Mouse (Mus musculus) NIH3T3 (cell line): ENCODE results near the gene Cpox.

ENCODE experiments used
- DNase-seq: peaks from one replicate; pipeline ENCODE4 v3.0.0-alpha.2; 2012; ENCODE audit warnings: low read depth

Cpox gene

DNA sequence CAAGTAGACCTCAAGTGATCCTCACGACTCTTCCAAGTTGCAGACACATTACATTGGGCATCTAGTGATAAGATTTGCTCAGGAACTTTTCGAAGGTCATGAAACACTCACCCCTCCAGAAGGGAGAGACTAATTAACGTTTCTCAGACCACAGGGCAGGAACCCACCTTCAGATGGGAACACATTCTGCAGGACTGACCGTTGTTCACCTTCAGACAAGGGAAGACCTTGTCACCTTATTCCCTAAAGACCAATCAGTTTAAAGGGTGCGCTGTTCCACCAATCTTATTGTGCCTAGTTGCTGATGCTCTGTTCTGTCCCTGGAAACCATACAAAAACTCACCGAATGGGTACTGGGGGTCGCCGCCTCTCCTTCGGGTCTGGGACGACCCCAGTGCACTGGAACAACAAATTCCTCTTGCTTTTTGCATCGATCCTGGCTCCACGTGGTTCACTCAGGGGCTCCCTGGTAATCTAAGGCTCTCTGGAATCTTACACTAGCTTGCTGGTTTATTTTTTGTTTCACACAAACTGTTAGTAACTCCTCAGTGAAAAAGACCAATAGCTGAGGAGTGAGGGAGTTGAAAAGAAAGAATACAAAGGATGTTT is 30.8 kb downstream of the Cpox start:
- no peak for DNase-seq

DNA sequence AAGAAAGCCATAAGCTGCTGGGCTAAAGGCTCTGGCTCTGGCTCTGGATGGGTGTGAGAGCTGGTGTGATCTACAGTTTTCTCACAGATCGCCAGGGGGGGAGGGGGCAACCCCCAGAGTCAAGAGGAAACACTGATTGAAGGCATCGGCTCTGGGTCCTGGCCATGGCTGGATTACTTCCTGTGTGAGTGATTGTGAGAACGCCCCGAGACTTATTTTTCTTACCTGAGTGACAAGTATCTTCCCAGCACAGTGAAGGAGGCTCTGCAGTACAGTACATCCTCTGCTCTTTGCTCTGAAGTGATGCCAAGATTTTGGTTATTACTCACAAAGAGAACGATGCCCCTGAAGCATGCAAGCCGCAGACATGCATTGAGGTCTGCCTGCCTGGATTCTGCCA is 31.7 kb downstream of the Cpox start:
- DNase-seq: peak; percentile 19

DNA sequence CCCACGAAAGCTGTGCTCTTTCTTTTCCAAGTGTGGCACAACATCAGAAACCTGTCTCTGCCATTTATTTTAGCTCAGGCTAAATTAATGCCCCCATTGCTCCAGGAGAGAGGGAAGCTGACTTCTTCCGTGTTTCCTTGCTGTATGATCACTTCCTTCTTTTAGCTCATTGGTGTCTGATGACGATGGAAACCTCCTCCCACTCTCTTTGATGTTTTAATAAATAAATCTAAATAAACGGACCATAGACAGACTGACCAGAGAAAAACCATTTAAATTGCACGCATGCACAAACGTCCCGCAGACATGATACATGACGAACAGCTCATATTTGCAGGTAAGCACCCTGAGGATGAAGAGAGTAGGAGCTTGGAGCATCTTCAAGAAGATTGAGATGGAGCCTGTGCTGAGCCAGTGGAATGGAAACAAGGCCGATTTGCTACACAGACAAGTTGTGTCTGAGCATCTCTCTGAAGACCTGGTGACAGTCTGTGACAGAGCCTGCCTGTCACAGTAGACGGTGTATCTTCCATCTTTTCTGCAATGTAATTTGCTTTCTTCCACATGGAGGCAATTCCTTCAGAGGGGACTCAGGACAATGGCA is 32.3 kb downstream of the Cpox start:
- DNase-seq: no peak

DNA sequence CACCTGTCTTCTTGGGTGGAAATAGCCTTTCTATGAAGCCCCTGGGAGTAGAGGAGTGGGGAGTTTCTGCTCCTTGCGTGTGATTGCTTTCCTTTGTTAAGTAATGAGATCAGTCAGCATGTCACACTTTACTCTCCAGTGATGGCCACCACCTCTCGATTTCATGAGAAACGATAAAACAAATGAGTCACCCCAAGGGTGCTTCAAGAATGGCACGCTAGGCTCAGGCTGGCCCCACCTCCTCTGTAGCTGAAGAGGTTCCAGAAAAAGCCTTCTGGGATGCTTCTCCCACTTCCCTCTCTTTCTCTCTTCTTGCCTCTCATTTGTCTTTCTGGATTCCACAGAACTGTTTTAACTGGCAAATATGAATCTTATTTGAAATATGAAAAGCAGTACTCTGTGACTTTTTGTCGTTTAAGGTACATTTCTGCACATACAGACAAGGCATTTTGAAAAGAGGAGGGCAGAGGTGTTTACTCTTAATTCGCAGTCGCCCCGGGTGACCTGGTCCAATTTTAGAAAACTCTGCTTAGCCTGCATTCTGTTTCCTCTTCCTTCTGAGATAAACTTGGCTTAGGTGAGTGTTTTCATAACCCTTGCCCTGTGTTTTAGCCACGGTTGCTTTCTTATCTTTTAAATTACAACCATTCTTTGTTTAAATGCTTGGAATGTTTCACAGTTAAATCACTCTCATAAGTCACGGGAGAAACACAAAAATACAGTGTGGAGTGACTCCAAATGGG is 33.5 kb downstream of the Cpox start:
- peak; percentile 59 for DNase-seq

DNA sequence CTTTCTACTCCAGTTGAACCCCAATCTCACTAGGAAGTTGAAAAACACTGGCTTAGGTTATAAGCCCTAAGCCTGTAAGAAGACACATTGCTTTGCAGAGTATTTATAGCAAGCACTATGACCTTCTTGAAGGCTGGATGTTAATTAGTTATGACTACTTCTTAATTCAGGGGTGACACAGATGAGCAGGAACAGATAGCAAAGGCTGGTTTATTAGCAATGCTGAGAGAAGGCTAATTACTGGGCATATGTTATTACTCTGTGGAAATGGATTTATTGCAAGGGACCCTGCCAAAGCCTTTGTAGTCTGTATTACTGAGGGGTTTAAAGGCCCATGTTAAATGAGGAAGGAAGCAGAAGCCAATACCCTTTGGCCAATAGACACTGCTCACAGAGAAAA is 34.9 kb downstream of the Cpox start:
- DNase-seq: no peak

DNA sequence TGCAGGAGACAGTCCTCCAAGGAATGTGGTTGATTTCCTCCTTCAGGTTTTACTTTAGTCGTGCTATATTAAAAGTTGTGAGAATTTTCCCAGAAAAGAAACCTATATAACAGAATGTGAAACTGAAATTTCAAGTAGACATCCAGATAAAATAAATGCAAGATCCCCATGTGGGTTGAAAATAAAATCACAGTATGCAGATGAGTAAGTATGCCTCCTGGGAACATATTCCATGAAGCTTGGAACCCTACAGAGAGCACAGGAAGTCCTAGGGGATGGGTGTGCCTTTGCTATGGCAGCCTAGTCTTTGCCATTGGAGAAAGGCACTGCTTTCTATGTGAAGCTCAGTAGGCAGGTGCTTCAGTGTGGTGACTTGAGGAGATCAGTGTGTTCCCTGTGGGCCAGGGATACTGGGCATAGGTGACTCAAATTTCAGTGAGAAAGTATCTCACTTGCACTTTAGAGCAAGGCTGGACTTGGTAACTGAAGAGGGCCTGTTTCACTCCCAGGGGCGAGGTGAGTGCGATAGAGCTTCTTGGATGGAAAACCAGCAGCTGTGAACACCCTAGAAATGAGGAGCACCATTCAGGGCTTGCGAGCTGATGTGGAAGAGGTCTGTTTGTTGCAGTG is 37.3 kb downstream of the Cpox start:
- no peak for DNase-seq

DNA sequence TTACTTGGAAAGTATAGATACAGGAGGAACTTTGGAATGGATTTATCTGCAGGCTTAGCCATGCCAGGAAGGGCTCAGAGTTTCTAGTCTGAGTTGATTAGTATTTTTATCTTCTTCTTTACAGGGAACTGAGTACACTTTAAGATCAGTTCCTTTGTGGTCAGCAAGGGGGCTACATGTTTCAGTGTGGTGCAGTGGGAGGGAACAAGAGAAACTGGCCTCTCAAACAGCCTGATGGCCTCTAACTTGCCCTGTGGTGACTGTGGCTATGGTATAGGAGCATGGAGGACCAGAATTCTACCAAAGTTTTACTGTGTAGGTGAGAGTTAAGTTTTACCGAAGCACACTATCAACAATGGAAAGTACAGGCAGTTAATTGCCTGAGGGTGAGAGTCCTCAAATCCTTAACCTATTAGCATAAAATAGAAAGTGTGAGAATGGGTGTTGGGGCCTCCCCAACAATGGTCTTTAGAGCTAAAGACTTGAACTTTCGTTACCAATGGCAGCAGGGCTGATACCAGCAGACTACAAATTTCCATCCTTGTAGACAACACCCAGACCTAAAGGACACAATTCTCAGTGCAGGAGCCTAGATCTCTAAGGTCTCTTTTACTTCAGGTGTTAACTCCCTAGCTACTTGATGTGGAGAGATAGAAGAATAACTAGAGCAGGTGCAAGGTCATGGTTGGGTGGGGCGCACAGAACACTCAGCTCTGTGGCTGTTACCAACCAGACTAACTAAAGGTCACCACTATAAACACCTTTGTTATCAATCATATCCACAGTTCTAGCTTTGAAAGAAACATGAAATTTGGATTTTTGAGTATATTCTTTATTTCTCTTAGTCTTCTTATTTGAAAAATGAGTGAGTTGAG is 38.7 kb downstream of the Cpox start:
- no peak for DNase-seq

DNA sequence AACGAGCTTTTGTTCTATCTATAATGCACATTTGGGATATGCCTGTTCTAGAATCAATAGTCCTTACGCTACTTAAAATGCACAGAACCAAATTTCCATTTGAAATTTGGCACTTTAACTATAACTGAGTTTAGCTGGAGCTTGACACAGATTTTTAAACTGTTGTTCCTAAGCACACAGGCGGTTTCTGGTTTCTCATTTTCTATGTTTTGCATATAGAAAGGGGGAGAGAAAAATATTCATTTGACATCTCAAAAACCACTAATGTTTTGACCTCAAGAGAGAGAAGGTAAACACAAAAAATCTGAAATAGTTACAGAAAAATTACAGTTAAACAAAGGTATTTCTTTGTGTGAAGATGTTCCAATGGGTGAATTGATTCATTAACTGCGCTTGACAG is 39.4 kb downstream of the Cpox start:
- no peak for DNase-seq

DNA sequence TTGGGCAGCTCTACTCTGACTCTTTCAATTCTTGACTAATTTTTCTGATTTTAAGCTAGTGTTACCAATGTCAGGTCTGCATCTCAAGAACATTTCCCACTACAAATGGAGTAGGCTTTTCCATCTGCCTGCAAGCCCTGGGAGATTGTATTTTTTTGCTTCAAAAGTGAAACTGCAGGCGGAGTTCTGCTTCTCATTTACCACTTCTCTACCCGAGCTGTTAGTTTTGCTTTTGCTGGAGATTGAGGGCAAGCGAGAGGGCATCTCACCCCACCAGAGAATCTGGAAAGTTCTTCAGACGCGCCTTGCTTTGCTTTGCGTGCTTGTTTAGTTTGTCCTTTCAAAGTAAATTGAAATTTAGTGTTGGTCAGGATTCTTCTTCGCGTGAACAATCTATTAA is 42.1 kb downstream of the Cpox start:
- peak; percentile 33 for DNase-seq

DNA sequence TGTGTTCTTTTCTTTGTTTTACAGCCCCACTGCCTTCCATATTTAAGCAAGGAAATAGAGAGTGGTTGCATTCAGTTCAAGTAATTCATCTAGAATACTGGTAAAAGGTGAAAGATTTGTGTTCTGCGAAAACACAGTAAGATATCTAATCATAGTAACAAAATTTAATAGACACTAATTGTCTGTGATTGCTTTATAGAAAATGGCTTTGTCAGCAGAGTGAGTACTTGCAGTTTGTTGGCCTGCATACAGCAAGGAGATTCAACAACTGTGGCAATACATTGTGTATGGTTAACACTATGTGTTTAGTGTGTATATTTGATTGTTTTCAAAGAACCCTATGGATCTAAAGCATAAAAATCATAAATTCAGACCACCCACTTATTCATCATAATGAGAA is 43.0 kb downstream of the Cpox start:
- DNase-seq: no peak

DNA sequence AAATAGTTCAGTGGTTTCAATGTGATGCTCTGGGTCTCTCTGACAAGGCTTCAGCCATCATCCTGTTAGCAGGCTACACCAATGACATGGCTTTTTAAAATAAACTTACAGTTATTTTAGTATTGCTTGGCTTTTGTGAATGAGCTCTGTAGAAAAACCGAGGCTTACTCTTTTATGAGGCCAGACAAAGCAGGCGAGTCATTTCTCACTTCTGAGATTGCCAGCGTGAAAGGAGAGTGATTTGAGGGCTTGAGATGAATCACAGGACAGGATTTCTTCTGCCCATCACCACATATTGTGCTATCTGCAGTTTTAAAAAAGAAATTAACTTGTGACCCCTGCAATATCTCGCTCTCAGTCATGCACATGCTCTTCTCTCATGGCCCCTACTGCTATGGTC is 44.9 kb downstream of the Cpox start:
- peak; percentile 11 for DNase-seq

DNA sequence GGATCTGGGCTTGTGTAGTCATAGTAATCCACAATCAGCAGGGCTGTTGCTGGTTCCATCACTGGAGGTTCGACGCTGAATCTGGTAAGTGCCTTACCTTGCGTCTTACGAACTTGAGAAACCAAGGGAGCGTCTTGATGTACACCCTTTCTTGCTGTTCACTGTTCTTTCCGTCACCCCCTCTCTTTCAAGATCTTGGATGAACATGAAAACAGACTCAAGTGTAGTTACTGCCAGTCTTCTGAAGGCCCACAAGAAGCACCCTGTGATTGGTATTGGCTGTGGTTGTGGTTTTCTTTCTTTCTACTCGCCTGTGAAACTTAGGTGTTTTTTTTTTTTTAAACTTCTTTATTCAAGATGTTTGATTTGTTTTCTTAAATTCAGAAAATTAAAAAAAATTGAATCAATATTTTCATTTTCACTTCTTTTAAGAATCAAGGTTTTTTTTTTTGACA is 48.6 kb downstream of the Cpox start, which contains the start of gene Gpr15:
Gene Gpr15 (minus strand): TSS at position 405 of the 455 bp plus-strand sequence.
- DNase-seq: no peak

DNA sequence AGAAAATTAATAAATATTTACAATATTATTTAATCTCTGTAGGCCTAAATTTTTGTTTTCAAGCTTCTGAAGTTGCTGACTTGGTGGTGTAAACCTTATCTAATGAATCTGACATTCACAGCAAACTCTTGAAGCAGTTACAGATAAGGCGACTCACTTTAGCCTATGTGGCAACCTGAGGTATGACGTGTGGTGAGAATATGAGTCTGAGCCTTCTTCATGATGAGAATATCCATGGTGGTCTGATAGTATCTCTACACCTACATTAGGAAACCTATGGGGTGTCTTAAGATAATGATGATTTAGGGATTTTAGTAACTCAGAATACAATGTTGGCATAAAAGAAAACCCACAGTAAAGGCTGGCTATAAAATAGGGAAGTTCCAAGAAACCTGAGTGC is 52.2 kb downstream of the Cpox start:
- DNase-seq: no peak

DNA sequence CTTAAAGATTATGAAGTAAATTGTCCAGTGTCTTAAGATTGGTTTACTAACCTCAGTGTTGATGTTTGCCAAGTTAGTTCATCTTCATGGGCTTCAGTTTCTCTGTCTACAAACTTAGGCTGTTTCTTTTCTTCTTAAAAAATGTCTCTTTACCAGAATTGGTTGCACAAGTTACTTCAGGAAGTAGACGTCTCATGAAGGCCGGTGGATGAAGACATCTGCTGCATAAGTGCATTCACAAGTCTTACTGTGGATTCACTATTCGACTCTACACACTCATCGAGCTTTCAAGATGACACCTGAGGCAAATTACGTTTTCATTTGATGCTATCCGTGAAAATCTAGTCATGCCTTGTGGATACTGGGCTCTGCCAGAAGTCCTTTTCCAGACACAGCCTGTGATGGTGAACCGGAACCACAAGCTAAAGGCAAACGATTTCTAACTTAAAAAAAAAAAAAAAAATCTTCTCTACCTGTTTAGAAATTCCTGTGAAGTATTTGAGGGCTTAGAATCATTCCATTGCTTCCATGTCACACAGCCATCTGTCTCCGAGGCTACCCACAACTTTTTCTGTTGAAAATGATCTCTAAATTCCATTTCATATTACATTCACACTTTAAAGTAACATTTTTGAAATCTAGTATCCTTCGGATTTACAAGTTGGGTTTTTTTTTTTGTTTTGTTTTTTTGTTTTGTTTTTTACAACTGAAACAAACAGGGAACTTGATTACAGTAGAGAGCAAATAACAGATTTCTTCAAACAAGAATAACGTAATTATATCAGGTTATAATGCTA is 56.8 kb downstream of the Cpox start:
- DNase-seq: no peak

DNA sequence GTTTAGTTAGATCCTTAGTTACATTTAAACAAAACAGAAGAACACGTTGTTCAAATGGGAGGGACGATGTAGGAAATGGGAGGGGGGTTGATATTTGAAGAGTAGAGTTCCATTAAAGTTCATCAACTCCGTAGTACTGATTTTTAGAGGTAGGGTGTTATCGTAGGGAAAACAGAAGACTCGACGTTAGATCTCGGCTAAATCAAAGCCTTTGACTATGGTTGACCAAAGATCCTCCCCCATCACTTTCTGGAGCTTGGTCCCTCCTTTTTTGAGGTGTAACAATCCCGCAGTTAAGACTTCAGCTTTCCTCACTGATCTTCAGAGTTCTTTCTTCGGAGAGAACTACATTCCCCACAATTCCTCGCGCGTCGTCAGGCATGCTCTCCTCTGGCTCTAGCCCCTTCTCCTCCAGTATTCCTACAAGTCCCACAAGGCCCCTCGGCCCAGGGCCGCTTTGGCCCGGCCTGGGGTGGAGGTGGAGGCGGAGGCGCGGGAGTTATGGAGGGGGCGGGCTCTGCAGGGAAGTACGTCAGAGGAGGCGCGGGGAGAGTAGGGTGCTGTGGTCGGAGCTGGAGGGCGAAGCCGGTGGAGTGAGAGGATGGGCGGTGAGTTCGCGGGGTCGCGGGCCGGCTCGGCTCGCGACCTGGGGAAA is 57.5 kb downstream of the Cpox start, which contains the start of gene Cldnd1:
Gene Cldnd1 (plus strand): TSS at position 434 of the 655 bp plus-strand sequence.
- peak; percentile 97 for DNase-seq

DNA sequence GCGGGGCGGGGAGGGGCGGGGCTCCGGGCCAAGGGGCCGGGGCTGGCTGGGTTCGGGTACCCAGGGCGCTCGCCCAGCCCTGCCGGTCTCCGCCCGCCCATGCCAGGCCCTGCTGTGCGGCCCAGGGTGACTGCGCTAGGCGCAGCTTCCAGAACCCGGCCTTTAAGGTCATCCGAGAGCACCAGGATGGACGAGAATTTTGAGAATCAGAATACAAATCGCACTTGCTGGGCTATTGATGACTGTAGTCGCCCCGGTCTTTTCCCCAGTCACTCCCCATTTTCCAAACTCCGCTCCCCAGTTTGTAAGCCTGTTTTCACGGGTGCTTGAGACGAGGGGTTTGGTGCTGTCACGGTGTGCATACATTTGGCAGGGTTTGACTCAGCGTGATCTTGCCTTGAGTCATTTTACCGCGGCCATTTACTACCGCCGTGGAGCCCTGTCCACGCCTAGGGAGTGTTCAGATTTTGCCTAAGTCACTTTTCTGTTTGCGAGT is 58.1 kb downstream of the Cpox start:
- peak; percentile 55 for DNase-seq

DNA sequence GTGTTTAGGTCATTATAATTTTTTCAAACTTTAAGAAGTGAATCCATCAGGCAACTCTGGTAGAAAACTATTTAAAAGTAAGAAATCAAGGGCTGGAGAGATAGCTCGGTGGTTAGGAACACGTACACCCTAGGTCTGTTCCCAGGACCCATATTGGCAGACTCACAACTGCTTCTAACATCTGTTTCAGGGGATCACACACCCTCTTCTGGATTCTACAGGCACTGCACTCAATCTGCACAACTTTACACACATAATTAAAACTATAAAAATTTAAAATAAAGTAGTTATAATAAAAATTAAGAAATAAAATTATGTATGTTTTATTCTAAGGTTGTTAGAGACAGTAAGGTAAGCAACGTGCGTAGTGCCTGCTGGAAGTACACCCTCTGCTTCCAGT is 68.1 kb downstream of the Cpox start:
- DNase-seq: peak; percentile 17

DNA sequence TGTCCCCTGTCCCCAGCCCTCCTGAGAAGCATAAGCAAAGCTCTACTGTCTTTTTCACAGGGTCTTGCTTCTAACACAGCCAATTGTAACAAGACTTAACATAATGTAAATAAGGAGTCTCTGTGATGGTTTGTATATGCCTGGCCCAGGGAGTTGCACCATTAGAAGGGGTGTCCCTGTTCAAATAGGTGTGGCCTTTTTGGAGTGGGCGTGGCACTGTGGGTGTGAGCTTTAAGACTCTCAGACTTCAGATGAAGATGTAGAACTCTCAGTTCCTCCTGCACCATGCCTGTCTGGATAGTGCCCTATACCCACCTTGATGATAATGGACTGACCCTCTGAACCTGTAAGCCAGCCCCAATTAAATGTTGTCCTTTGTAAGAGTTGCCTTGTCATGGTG is 68.7 kb downstream of the Cpox start:
- no peak for DNase-seq

DNA sequence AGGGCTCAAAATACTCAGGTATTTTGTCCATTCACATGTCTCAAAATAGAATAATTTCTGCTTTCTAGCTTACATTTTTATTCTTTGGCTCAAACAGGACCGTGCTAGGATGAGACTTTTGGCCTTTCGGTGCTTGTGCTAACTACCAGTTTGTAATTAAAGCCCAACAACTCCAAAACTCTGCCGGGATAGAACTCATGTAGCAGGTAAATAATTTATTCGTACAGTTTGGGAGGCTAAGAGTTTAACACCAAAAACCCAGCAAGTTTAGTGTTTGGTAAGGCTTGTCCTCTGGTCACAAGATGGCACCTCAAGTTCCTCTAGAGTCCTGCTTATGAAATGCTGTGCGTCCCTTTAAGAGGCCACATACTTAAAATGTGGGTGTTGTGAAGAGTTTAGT is 70.7 kb downstream of the Cpox start:
- no peak for DNase-seq

DNA sequence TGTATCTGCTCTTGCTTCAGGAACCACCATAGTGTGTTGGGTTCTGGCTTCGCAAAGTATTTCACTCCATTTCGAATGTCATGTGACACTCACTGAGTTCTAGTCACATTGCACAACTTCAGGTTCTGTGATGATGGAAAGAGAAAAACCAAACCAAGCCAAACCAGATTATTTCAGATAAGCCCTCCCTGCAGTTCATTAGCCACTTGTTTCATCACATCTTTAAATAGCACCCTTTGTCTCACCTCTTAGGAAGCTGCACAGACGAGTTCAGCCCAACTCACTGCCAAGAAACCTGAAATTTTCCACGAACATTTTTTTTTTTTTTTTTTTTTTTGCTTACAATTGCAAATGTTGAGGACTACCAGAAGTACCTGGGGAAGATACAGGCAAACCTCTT is 76.6 kb downstream of the Cpox start:
- peak; percentile 4 for DNase-seq
